Mouse (Mus musculus) forelimb bud, embryonic 11.5 days (tissue): ENCODE data around the gene D930048N14Rik.
"Not testable (repeated sequence)": the region's sequence is repeated elsewhere in the genome, so short reads cannot be mapped to it uniquely, and the experiment has no call there.

Experiments
- DNase-seq: peaks from one replicate; pipeline ENCODE4 v3.0.0-alpha.2; 2012; ENCODE audit warnings: low read depth, low spot score

The D930048N14Rik gene

GRCm38 (mm10) chr11:51650691-51651515 is at the start of gene D930048N14Rik, which contains the start of gene N4bp3:
Gene D930048N14Rik (plus strand): TSS chr11:51650954.
Gene N4bp3 (minus strand): TSS chr11:51650842.
- DNase-seq, result peak; percentile 70

GRCm38 (mm10) chr11:51602253-51602652 is 48.5 kb upstream of the D930048N14Rik start:
- no peak for DNase-seq

- DNase-seq, result peak; percentile 74
Observed at GRCm38 (mm10) chr11:51605602-51606446, 44.9 kb upstream of the D930048N14Rik start.

GRCm38 (mm10) chr11:51606447-51607095 is 44.2 kb upstream of the D930048N14Rik start, which contains the start of gene Hnrnpab:
Gene Hnrnpab (minus strand): TSS chr11:51606847.
- DNase-seq, result peak; percentile 97

GRCm38 (mm10) chr11:51607096-51607738 is 43.5 kb upstream of the D930048N14Rik start:
- DNase-seq, result no peak

- DNase-seq, result no peak
Observed at GRCm38 (mm10) chr11:51609266-51609909, 41.4 kb upstream of the D930048N14Rik start.

GRCm38 (mm10) chr11:51609940-51610339 is 40.8 kb upstream of the D930048N14Rik start:
- DNase-seq, result not testable (repeated sequence)

GRCm38 (mm10) chr11:51614256-51614655 is 36.5 kb upstream of the D930048N14Rik start:
- no peak for DNase-seq

- no peak for DNase-seq
Observed at GRCm38 (mm10) chr11:51615129-51615528, 35.6 kb upstream of the D930048N14Rik start.

GRCm38 (mm10) chr11:51615601-51616000 is 35.2 kb upstream of the D930048N14Rik start:
- DNase-seq, result no peak

- DNase-seq, result not testable (repeated sequence)
Observed at GRCm38 (mm10) chr11:51616113-51616512, 34.6 kb upstream of the D930048N14Rik start.

- peak; percentile 76 for DNase-seq
Observed at GRCm38 (mm10) chr11:51617693-51618092, 33.1 kb upstream of the D930048N14Rik start.

GRCm38 (mm10) chr11:51618894-51619408 is 31.8 kb upstream of the D930048N14Rik start:
- no peak for DNase-seq

GRCm38 (mm10) chr11:51619409-51620060 is 31.2 kb upstream of the D930048N14Rik start, which contains the start of gene Nhp2:
Gene Nhp2 (plus strand): TSS chr11:51619735.
- peak; percentile 98 for DNase-seq

- DNase-seq, result no peak
Observed at GRCm38 (mm10) chr11:51620084-51620483, 30.7 kb upstream of the D930048N14Rik start.

- no peak for DNase-seq
Observed at GRCm38 (mm10) chr11:51621776-51622175, 29.0 kb upstream of the D930048N14Rik start.

GRCm38 (mm10) chr11:51622971-51623491 is 27.7 kb upstream of the D930048N14Rik start:
- DNase-seq, result no peak

GRCm38 (mm10) chr11:51625187-51625820 is 25.4 kb upstream of the D930048N14Rik start:
- no peak for DNase-seq

GRCm38 (mm10) chr11:51627425-51627824 is 23.3 kb upstream of the D930048N14Rik start:
- no peak for DNase-seq
